ENCODE assay signal across 8 mouse cellular contexts in genomic region chr17:55958918-55959728, GRCm38 (mm10). TPM values are rescaled to one million over a fixed set of nuclear protein-coding genes. Genes with fewer than 3 reads are reported as not detected.
DNase-seq lines count a peak whose midpoint lies in the region; ATAC-seq and TF ChIP-seq lines count a peak whose summit lies in the region.

Yju2 (plus strand) TSS chr17:55959099.

- TF ChIP-seq CTCF in ES-Bruce4 (IDR thresholded peaks at IDR 0.05; ENCODE audit: low read depth, low read length) = no peak
- no peak; the same call in 1 of the 2 replicates for TF ChIP-seq CTCF in liver, postnatal 0 days (IDR thresholded peaks at IDR 0.05; ENCODE audit: low read depth)

- no peak for TF ChIP-seq EP300 in ES-Bruce4 (IDR thresholded peaks at IDR 0.05; ENCODE audit: insufficient read depth, low read depth, low read length)
- TF ChIP-seq EP300 in liver, postnatal 0 days (IDR thresholded peaks at IDR 0.05; ENCODE audit: low read depth) = no peak

- H3K9ac ChIP-seq in ES-Bruce4 (ENCODE audit: low read depth, poor library complexity, severe bottlenecking) = peak within 1 kb of the TSS; percentile 51
- peak within 1 kb of the TSS; percentile 68 for H3K9ac ChIP-seq in forebrain, embryonic 13.5 days
- peak within 1 kb of the TSS; percentile 59 for H3K9ac ChIP-seq in liver, postnatal 0 days (replicated peaks)
- H3K9ac ChIP-seq in neural tube, embryonic 14.5 days (replicated peaks; ENCODE audit: low read depth, low read length) = peak within 1 kb of the TSS; percentile 60

- peak; percentile 95 to 98 for DNase-seq in heart, postnatal 10 days
- peak; percentile 88 for DNase-seq in large intestine, adult 2 months (ENCODE audit: low read depth, low spot score)
- peak; percentile 93 for DNase-seq in liver, postnatal 0 days
- DNase-seq in testis, postnatal 10 days (ENCODE audit: low spot score) = peak; percentile 91

- peak within 1 kb of the TSS; percentile 64 for H3K4me2 ChIP-seq in forebrain, embryonic 13.5 days
- H3K4me2 ChIP-seq in liver, postnatal 0 days (ENCODE audit: low read depth, low read length) = peak within 1 kb of the TSS; percentile 74
- peak within 1 kb of the TSS; percentile 79 for H3K4me2 ChIP-seq in neural tube, embryonic 14.5 days (ENCODE audit: low read depth, low read length)

- ATAC-seq in cerebellum, adult (ENCODE audit: insufficient number of reproducible peaks, low FRiP score, low TSS enrichment) = peak; percentile 85
- peak; percentile 93 for ATAC-seq in forebrain, embryonic 13.5 days
- ATAC-seq in liver, postnatal 0 days = peak; percentile 94
- peak; percentile 91 for ATAC-seq in neural tube, embryonic 14.5 days (ENCODE audit: low read depth)

- no peaks in the 10 kb centered on the region for H3K9me3 ChIP-seq in ES-Bruce4 (replicated peaks; ENCODE audit: control insufficient read depth, insufficient read depth, low read length, poor library complexity, severe bottlenecking)
- H3K9me3 ChIP-seq in forebrain, embryonic 13.5 days (replicated peaks) = no peaks in the 10 kb centered on the region
- H3K9me3 ChIP-seq in liver, postnatal 0 days (ENCODE audit: low read length) = no peaks in the 10 kb centered on the region
- H3K9me3 ChIP-seq in neural tube, embryonic 14.5 days (ENCODE audit: control insufficient read depth, low read length) = no peaks in the 10 kb centered on the region

- H3K4me3 ChIP-seq in ES-Bruce4 (ENCODE audit: low read depth, low read length) = peak within 1 kb of the TSS; percentile 89
- H3K4me3 ChIP-seq in forebrain, embryonic 13.5 days = peak within 1 kb of the TSS; percentile 52
- H3K4me3 ChIP-seq in liver, postnatal 0 days (ENCODE audit: low read depth, low read length) = peak within 1 kb of the TSS; percentile 55
- peak within 1 kb of the TSS; percentile 49 for H3K4me3 ChIP-seq in neural tube, embryonic 14.5 days (ENCODE audit: low read depth, low read length)

- H3K4me1 ChIP-seq in ES-Bruce4 (ENCODE audit: control insufficient read depth, insufficient read depth, low read length) = peaks cover 3% of the 10 kb centered on the region
- peaks cover 35% of the 10 kb centered on the region for H3K4me1 ChIP-seq in forebrain, embryonic 13.5 days
- peaks cover 23% of the 10 kb centered on the region for H3K4me1 ChIP-seq in liver, postnatal 0 days (ENCODE audit: insufficient read depth)
- H3K4me1 ChIP-seq in neural tube, embryonic 14.5 days (ENCODE audit: control insufficient read depth, insufficient read depth, low read length) = peaks cover 14% of the 10 kb centered on the region

- H3K27me3 ChIP-seq in ES-Bruce4 (ENCODE audit: control insufficient read depth, insufficient read depth, low read length, poor library complexity, severe bottlenecking) = no peaks in the 10 kb centered on the region
- peaks cover 10% of the 10 kb centered on the region for H3K27me3 ChIP-seq in forebrain, embryonic 13.5 days
- no peaks in the 10 kb centered on the region for H3K27me3 ChIP-seq in liver, postnatal 0 days (ENCODE audit: insufficient read depth, low read length)
- no peaks in the 10 kb centered on the region for H3K27me3 ChIP-seq in neural tube, embryonic 14.5 days (ENCODE audit: control insufficient read depth, insufficient read depth, low read length)

- no peaks in the 10 kb centered on the region for H3K36me3 ChIP-seq in ES-Bruce4 (ENCODE audit: control insufficient read depth, insufficient read depth, low read length, poor library complexity, severe bottlenecking)
- H3K36me3 ChIP-seq in forebrain, embryonic 13.5 days (ENCODE audit: poor library complexity, severe bottlenecking) = peaks cover 18% of the 10 kb centered on the region
- H3K36me3 ChIP-seq in liver, postnatal 0 days (replicated peaks; ENCODE audit: insufficient read depth, low read length) = peaks cover 10% of the 10 kb centered on the region
- H3K36me3 ChIP-seq in neural tube, embryonic 14.5 days (ENCODE audit: control insufficient read depth, insufficient read depth, low read length) = peaks cover 6% of the 10 kb centered on the region; the same call in 1 of the 2 replicates

- intact Hi-C loops in heart, postnatal 10 days (cut with DNase I) = loop anchor here (5.0 kb wide), 1 partner anchor 293 kb away; no protein-coding TSS in a partner anchor

- under 1% methylated on average over 46 of the region's 46 CpGs for WGBS in forebrain, embryonic 13.5 days
- whole genome bisulfite sequencing in large intestine, adult 2 months = under 1% methylated on average over 46 of the region's 46 CpGs
- under 1% methylated on average over 45 of the region's 46 CpGs for WGBS in liver, postnatal 0 days (ENCODE audit: insufficient replicate concordance)
- WGBS in neural tube, embryonic 14.5 days = under 1% methylated on average over 45 of the region's 46 CpGs

- peak; percentile 31 for TF ChIP-seq POLR2A in ES-Bruce4 (IDR thresholded peaks at IDR 0.05; ENCODE audit: insufficient read depth, low read length)

- peak within 1 kb of the TSS; percentile 58 for H3K27ac ChIP-seq in ES-Bruce4 (ENCODE audit: insufficient read depth, low read length)
- H3K27ac ChIP-seq in forebrain, embryonic 13.5 days = peak within 1 kb of the TSS; percentile 95
- H3K27ac ChIP-seq in liver, postnatal 0 days (ENCODE audit: low read depth) = peak within 1 kb of the TSS; percentile 89
- H3K27ac ChIP-seq in neural tube, embryonic 14.5 days (ENCODE audit: low read depth, low read length) = peak within 1 kb of the TSS; percentile 91

RNA-seq across cellular contexts. Expression of gene Yju2, which starts in this region (rescaled TPM):
- 10.7 and 11.0 TPM in 2 replicates for polyA plus RNA-seq in ES-Bruce4 (2011; ENCODE audit: insufficient read depth, insufficient read length, low read depth, missing spikeins)
- polyA plus RNA-seq in forebrain, embryonic 13.5 days (2015; fragmentation: Nextera tagmentation; extraction: Ambion mirVana) = 29.2 and 32.1 TPM in 2 replicates
- 10 to 100 TPM; 12.8 TPM for total RNA-seq in heart, postnatal 10 days (2021)
- polyA plus RNA-seq in large intestine, adult 2 months (2012; rRNA removed) = 5.8 and 7.2 TPM in 2 replicates
- 6.3 and 7.1 TPM in 2 replicates for polyA plus RNA-seq in liver, postnatal 0 days (2015; fragmentation: Nextera tagmentation; extraction: Ambion mirVana)
- polyA plus RNA-seq in neural tube, embryonic 14.5 days (2014; fragmentation: Nextera tagmentation; extraction: Ambion mirVana) = 17.9 and 18.0 TPM in 2 replicates

Comparison
In these comparisons a context has a peak if more than half of its experiments do, and no peak if none do; other contexts are left out.
1. Peak in every context shown above with its lines: DNase-seq, ATAC-seq, H3K4me3 ChIP-seq and H3K27ac ChIP-seq.